In genomic region chr14:31564452-31565179, GRCm38 (mm10) we compare ENCODE assay signal across 9 mouse cellular contexts. TPM values are rescaled to one million over a fixed set of nuclear protein-coding genes. Genes with fewer than 3 reads are reported as not detected.
DNase-seq lines count a peak whose midpoint lies in the region; ATAC-seq and TF ChIP-seq lines count a peak whose summit lies in the region.
"Had no signal": no experiment of that assay in that cellular context is flagged by ENCODE, and none has a peak within 500 bp of the region (broad histone marks: within the 10 kb centered on the region; RNA-seq: fewer than 3 reads in every experiment).

No protein-coding gene starts in this region.

- no peak for TF ChIP-seq CTCF in thymus, adult 2 months (IDR thresholded peaks at IDR 0.05; ENCODE audit: borderline replicate concordance, control insufficient read depth, extremely low read depth, insufficient read depth, low read length, poor library complexity)

- H3K36me3 ChIP-seq in thymus, adult 2 months (ENCODE audit: control insufficient read depth, insufficient read depth, low read length), result peaks cover 4% of the 10 kb centered on the region; the same call in 1 of the 2 replicates
- H3K36me3 ChIP-seq in forebrain, embryonic 14.5 days (ENCODE audit: control insufficient read depth, insufficient read depth, low read length), result no peaks in the 10 kb centered on the region

- H3K4me3 ChIP-seq in thymus, adult 2 months (ENCODE audit: control insufficient read depth, insufficient read depth, low read length), result no peak overlapping the region
- no peak overlapping the region for H3K4me3 ChIP-seq in forebrain, embryonic 14.5 days (ENCODE audit: low read depth, low read length)

- ATAC-seq in forebrain, embryonic 14.5 days, result no peak
- ATAC-seq in erythroblast, adult 5-6 weeks (replicated peaks; ENCODE audit: low FRiP score, poor library complexity, severe bottlenecking), result no peak

- no peak for DNase-seq in thymus, adult 2 months
- no peak for DNase-seq in thymus, postnatal 4 days
- peak; percentile 98 for DNase-seq in heart, adult 11 months
- peak; percentile 32 to 45 for DNase-seq in kidney, adult 8-10 months
- DNase-seq in lung, postnatal 25 days (ENCODE audit: low spot score), result peak; percentile 72
- no peak for DNase-seq in left cerebral cortex, postnatal 25 days (ENCODE audit: low spot score in 2 of 2)
- DNase-seq in forebrain, embryonic 14.5 days (ENCODE audit: low spot score), result no peak

- no peaks in the 10 kb centered on the region for H3K27me3 ChIP-seq in thymus, adult 2 months (ENCODE audit: control insufficient read depth, insufficient read depth, low read length)
- H3K27me3 ChIP-seq in forebrain, embryonic 14.5 days (replicated peaks; ENCODE audit: control insufficient read depth, insufficient read depth, low read length), result no peaks in the 10 kb centered on the region

- H3K9ac ChIP-seq in forebrain, embryonic 14.5 days (ENCODE audit: low read length), result no peak overlapping the region

- peak overlapping the region; percentile 56 for H3K27ac ChIP-seq in thymus, adult 2 months (ENCODE audit: control insufficient read depth, insufficient read depth, low read length)
- no peak overlapping the region for H3K27ac ChIP-seq in forebrain, embryonic 14.5 days (ENCODE audit: low read depth, low read length)

- intact Hi-C loops in left cerebral cortex, postnatal 25 days (cut with DNase I), result no loop called here

- TF ChIP-seq POLR2A in thymus, adult 2 months (IDR thresholded peaks at IDR 0.05; ENCODE audit: control insufficient read depth, extremely low read depth, insufficient read depth, low read length, poor library complexity), result no peak

- 83% methylated on average over 6 of the region's 6 CpGs for WGBS in thymus, adult 2 months
- WGBS in forebrain, embryonic 14.5 days, result 37% methylated on average over 6 of the region's 6 CpGs

- no peaks in the 10 kb centered on the region for H3K9me3 ChIP-seq in forebrain, embryonic 14.5 days (replicated peaks; ENCODE audit: control insufficient read depth, low read length)

- no peak overlapping the region for H3K4me2 ChIP-seq in forebrain, embryonic 14.5 days (ENCODE audit: low read length)

- peaks cover 73% of the 10 kb centered on the region for H3K4me1 ChIP-seq in thymus, adult 2 months (replicated peaks; ENCODE audit: control insufficient read depth, insufficient read depth, low read length)
- no peaks in the 10 kb centered on the region for H3K4me1 ChIP-seq in forebrain, embryonic 14.5 days (ENCODE audit: control insufficient read depth, insufficient read depth, low read length)

RNA-seq across cellular contexts. Expression of gene Colq, which starts 26.5 kb away (rescaled TPM):
- polyA plus RNA-seq in thymus, adult 2 months (2012; rRNA removed), result 151 and 166 TPM in 2 replicates
- 1 to 10 TPM; 1.7 TPM for total RNA-seq in left cerebral cortex, postnatal 25 days (2021)
- polyA plus RNA-seq in forebrain, embryonic 14.5 days (2014; fragmentation: Nextera tagmentation; extraction: Ambion mirVana), result 0.08 TPM in 1 of 2 replicates, not detected in the other
- total RNA-seq in erythroblast, adult 5-6 weeks (2015; ENCODE audit: low replicate concordance), result not detected in 2 replicates
- total RNA-seq in erythroblast, adult 5-6 weeks (2017; ENCODE audit: low replicate concordance), result 0.42 TPM in 1 of 2 replicates, not detected in the other
- total RNA-seq: MEL had no signal

Comparison
In these comparisons a context has a peak if more than half of its experiments do, and no peak if none do; other contexts are left out.
1. DNase-seq: peak in heart, adult 11 months (single experiment), kidney, adult 8-10 months (2 of 2) and lung, postnatal 25 days (single experiment); none in thymus, adult 2 months (single experiment), thymus, postnatal 4 days (single experiment), left cerebral cortex, postnatal 25 days (0 of 2) and forebrain, embryonic 14.5 days (single experiment).